Mouse (Mus musculus) limb, embryonic 13.5 days (tissue): ENCODE measurements around the gene Btbd35f15. TPM values are rescaled to one million over a fixed set of nuclear protein-coding genes. Genes with fewer than 3 reads are reported as not detected.
"Not testable (repeated sequence)": the region's sequence is repeated elsewhere in the genome, so short reads cannot be mapped to it uniquely, and the experiment has no call there.

Experiments
- ATAC-seq: fragments of 200-750 bp; cut with Nextera tagmentation; 2 replicates; pipeline ENCODE4 v1.8.0; 2017; ENCODE audit warnings: low read depth, moderate number of reproducible peaks, moderate TSS enrichment; ENCODE audit not compliant: low FRiP score
- H3K27ac ChIP-seq: fragments of 300-500 bp; sonication (generic); 2 replicates; pipeline ENCODE4 v1.5.1; 2015; ENCODE audit warnings: inconsistent platforms, mild to moderate bottlenecking, moderate library complexity
- H3K27me3 ChIP-seq: fragments of 300-500 bp; sonication (generic); 2 replicates; pipeline ENCODE4 v1.6.1; 2015; ENCODE audit warnings: mild to moderate bottlenecking, inconsistent platforms
- H3K36me3 ChIP-seq: fragments of 300-500 bp; sonication (generic); 2 replicates; pipeline ENCODE4 v1.6.1; 2015; ENCODE audit warnings: inconsistent platforms, mild to moderate bottlenecking, moderate library complexity
- H3K4me1 ChIP-seq: fragments of 300-500 bp; sonication (generic); 2 replicates; pipeline ENCODE4 v1.6.1; 2015; ENCODE audit warnings: inconsistent platforms
- H3K4me2 ChIP-seq: fragments of 300-500 bp; sonication (generic); replicated peaks from 2 replicates; pipeline ENCODE4 v1.6.1; 2015; ENCODE audit warnings: inconsistent platforms, mild to moderate bottlenecking, moderate library complexity
- H3K4me3 ChIP-seq: fragments of 300-500 bp; sonication (generic); 2 replicates; pipeline ENCODE4 v1.5.1; 2015; ENCODE audit warnings: moderate library complexity, mild to moderate bottlenecking, inconsistent platforms
- H3K9ac ChIP-seq: fragments of 300-500 bp; sonication (generic); 2 replicates; pipeline ENCODE4 v1.6.1; 2015; ENCODE audit warnings: mild to moderate bottlenecking, inconsistent platforms
- H3K9me3 ChIP-seq: fragments of 300-500 bp; sonication (generic); 2 replicates; pipeline ENCODE4 v1.6.1; 2016; ENCODE audit warnings: inconsistent platforms
- WGBS: fragments of 180-500 bp; shearing (Covaris S2); methylation state at CpG from one replicate; pipeline ENCODE4 v1.1.7; 2015; 5-methylcytosine and 5-hydroxymethylcytosine counted together
- polyA plus RNA-seq: library from polyadenylated mRNA; unstranded; fragments of >200 nt; fragmentation: Nextera tagmentation; extraction: Ambion mirVana; gene quantifications from 2 replicates; pipeline ENCODE4 v1.2.1, GENCODE M21; 2015

The Btbd35f15 gene
- polyA plus RNA-seq: not detected in 2 replicates

DNA sequence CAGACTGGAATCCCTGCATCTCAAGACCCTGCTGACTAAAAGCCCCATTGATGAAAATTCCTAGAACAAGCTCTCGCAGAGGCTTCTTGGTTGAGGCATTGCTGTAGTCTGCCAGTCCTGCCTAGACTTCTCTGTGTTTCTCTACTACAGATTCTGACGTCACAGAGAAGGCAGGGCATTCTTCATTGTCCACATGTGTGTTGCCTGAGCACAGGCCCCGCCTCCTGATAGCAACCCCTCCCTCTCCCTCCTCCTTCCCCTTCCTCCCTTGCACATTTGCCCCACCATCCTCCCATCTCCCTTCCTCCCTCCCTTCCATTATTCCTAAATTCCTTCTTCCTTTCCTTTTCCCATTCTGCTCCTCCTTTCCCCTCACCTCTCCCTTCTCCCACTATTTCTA, at the start of gene Btbd35f15:
Gene Btbd35f15 (minus strand): TSS at position 101 of the 400 bp plus-strand sequence.
- H3K4me2 ChIP-seq, H3K4me3 ChIP-seq, H3K9ac ChIP-seq, H3K27ac ChIP-seq, H3K36me3 ChIP-seq, H3K27me3 ChIP-seq, H3K9me3 ChIP-seq, H3K4me1 ChIP-seq, ATAC-seq: not testable (repeated sequence)
- WGBS: no CpG with 5 or more reads among the region's 3 CpGs

Other genes starting within 250 kb of the Btbd35f15 start
- gene Btbd35f13, start 79.9 kb upstream of the Btbd35f15 start, polyA plus RNA-seq: not detected in 2 replicates
- gene Btbd35f14, start 125.0 kb upstream of the Btbd35f15 start, polyA plus RNA-seq: not detected in 2 replicates